Mouse (Mus musculus): ENCODE measurements at regions not wholly inside any gene's neighbourhood (a gene's known extent, or its start where the extent isn't known, plus 50 kb on each side); places are given as distances from the start of the nearest gene placed in this dataset.
"Not testable (repeated sequence)": the region's sequence is repeated elsewhere in the genome, so short reads cannot be mapped to it uniquely, and the experiment has no call there.

- not testable (repeated sequence) for H3K4me2 ChIP-seq (ENCODE audit: low read depth, low read length); H3K27me3 ChIP-seq (ENCODE audit: control insufficient read depth, insufficient read depth, low read depth, low read length); H3K9ac ChIP-seq (ENCODE audit: low read depth, low read length); H3K27ac ChIP-seq (ENCODE audit: low read length); H3K4me1 ChIP-seq (ENCODE audit: control insufficient read depth, low read depth, low read length); H3K36me3 ChIP-seq (ENCODE audit: control insufficient read depth, insufficient read depth); ATAC-seq (ENCODE audit: low read depth); H3K9me3 ChIP-seq (replicated peaks; ENCODE audit: control insufficient read depth, low read length); H3K4me3 ChIP-seq (ENCODE audit: low read depth, low read length)
- WGBS (ENCODE audit: insufficient replicate concordance) = no CpG with 5 or more reads among the region's 9 CpGs
Observed at GRCm38 (mm10) chr14:53318512-53319309, 823.2 kb upstream of the Olfr1507 start.

GRCm38 (mm10) chr14:53312490-53312889 is 816.9 kb upstream of the Olfr1507 start:
- WGBS (ENCODE audit: insufficient replicate concordance) = 12% methylated on average over 1 of the region's 1 CpGs
- not testable (repeated sequence) for H3K27me3 ChIP-seq (ENCODE audit: control insufficient read depth, insufficient read depth, low read depth, low read length); H3K4me2 ChIP-seq (ENCODE audit: low read depth, low read length); H3K9me3 ChIP-seq (replicated peaks; ENCODE audit: control insufficient read depth, low read length); ATAC-seq (ENCODE audit: low read depth); H3K36me3 ChIP-seq (ENCODE audit: control insufficient read depth, insufficient read depth); H3K27ac ChIP-seq (ENCODE audit: low read length); H3K4me1 ChIP-seq (ENCODE audit: control insufficient read depth, low read depth, low read length); H3K9ac ChIP-seq (ENCODE audit: low read depth, low read length); H3K4me3 ChIP-seq (ENCODE audit: low read depth, low read length)

- H3K4me2 ChIP-seq (ENCODE audit: low read depth, low read length); H3K27ac ChIP-seq (ENCODE audit: low read length); H3K27me3 ChIP-seq (ENCODE audit: control insufficient read depth, insufficient read depth, low read depth, low read length); H3K4me3 ChIP-seq (ENCODE audit: low read depth, low read length); ATAC-seq (ENCODE audit: low read depth); H3K9ac ChIP-seq (ENCODE audit: low read depth, low read length); H3K4me1 ChIP-seq (ENCODE audit: control insufficient read depth, low read depth, low read length); H3K36me3 ChIP-seq (ENCODE audit: control insufficient read depth, insufficient read depth); H3K9me3 ChIP-seq (replicated peaks; ENCODE audit: control insufficient read depth, low read length): not testable (repeated sequence)
- no CpG with 5 or more reads among the region's 3 CpGs for WGBS (ENCODE audit: insufficient replicate concordance)
Observed at GRCm38 (mm10) chr14:53303179-53303578, 807.6 kb upstream of the Olfr1507 start.

GRCm38 (mm10) chr14:53302491-53302829 is 806.9 kb upstream of the Olfr1507 start:
- not testable (repeated sequence) for ATAC-seq (ENCODE audit: low read depth); H3K27me3 ChIP-seq (ENCODE audit: control insufficient read depth, insufficient read depth, low read depth, low read length); H3K9ac ChIP-seq (ENCODE audit: low read depth, low read length); H3K27ac ChIP-seq (ENCODE audit: low read length); H3K4me2 ChIP-seq (ENCODE audit: low read depth, low read length); H3K4me3 ChIP-seq (ENCODE audit: low read depth, low read length); H3K9me3 ChIP-seq (replicated peaks; ENCODE audit: control insufficient read depth, low read length); H3K36me3 ChIP-seq (ENCODE audit: control insufficient read depth, insufficient read depth); H3K4me1 ChIP-seq (ENCODE audit: control insufficient read depth, low read depth, low read length)
- WGBS (ENCODE audit: insufficient replicate concordance) = no CpG with 5 or more reads among the region's 3 CpGs

- H3K4me3 ChIP-seq (ENCODE audit: low read depth, low read length); H3K36me3 ChIP-seq (ENCODE audit: control insufficient read depth, insufficient read depth); H3K27ac ChIP-seq (ENCODE audit: low read length); H3K4me1 ChIP-seq (ENCODE audit: control insufficient read depth, low read depth, low read length); H3K9me3 ChIP-seq (replicated peaks; ENCODE audit: control insufficient read depth, low read length); H3K27me3 ChIP-seq (ENCODE audit: control insufficient read depth, insufficient read depth, low read depth, low read length); H3K9ac ChIP-seq (ENCODE audit: low read depth, low read length); H3K4me2 ChIP-seq (ENCODE audit: low read depth, low read length); ATAC-seq (ENCODE audit: low read depth): not testable (repeated sequence)
- WGBS (ENCODE audit: insufficient replicate concordance) = no CpG with 5 or more reads among the region's 11 CpGs
Observed at GRCm38 (mm10) chr14:53301722-53302490, 806.4 kb upstream of the Olfr1507 start.

GRCm38 (mm10) chr14:53301110-53301509 is 805.6 kb upstream of the Olfr1507 start:
- not testable (repeated sequence) for H3K36me3 ChIP-seq (ENCODE audit: control insufficient read depth, insufficient read depth); ATAC-seq (ENCODE audit: low read depth); H3K4me3 ChIP-seq (ENCODE audit: low read depth, low read length); H3K4me2 ChIP-seq (ENCODE audit: low read depth, low read length); H3K4me1 ChIP-seq (ENCODE audit: control insufficient read depth, low read depth, low read length); H3K27ac ChIP-seq (ENCODE audit: low read length); H3K9me3 ChIP-seq (replicated peaks; ENCODE audit: control insufficient read depth, low read length); H3K9ac ChIP-seq (ENCODE audit: low read depth, low read length); H3K27me3 ChIP-seq (ENCODE audit: control insufficient read depth, insufficient read depth, low read depth, low read length)
- WGBS (ENCODE audit: insufficient replicate concordance) = 29% methylated on average over 1 of the region's 1 CpGs

- H3K36me3 ChIP-seq (ENCODE audit: control insufficient read depth, insufficient read depth); ATAC-seq (ENCODE audit: low read depth): not testable (repeated sequence)
- no CpG with 5 or more reads among the region's 5 CpGs for WGBS (ENCODE audit: insufficient replicate concordance)
Observed at GRCm38 (mm10) chr14:53299735-53300134, 804.2 kb upstream of the Olfr1507 start.

GRCm38 (mm10) chr14:53283350-53284141 is 788.0 kb upstream of the Olfr1507 start:
- H3K9me3 ChIP-seq (replicated peaks; ENCODE audit: control insufficient read depth, low read length) = not testable (repeated sequence)
- no CpG with 5 or more reads among the region's 12 CpGs for WGBS (ENCODE audit: insufficient replicate concordance)

More at GRCm38 (mm10) chr14:53299735-53300134, 804.2 kb upstream of the Olfr1507 start:
- H3K27ac ChIP-seq (ENCODE audit: low read length); H3K27me3 ChIP-seq (ENCODE audit: control insufficient read depth, insufficient read depth, low read depth, low read length); H3K4me3 ChIP-seq (ENCODE audit: low read depth, low read length); H3K4me1 ChIP-seq (ENCODE audit: control insufficient read depth, low read depth, low read length); H3K9ac ChIP-seq (ENCODE audit: low read depth, low read length); H3K9me3 ChIP-seq (replicated peaks; ENCODE audit: control insufficient read depth, low read length); H3K4me2 ChIP-seq (ENCODE audit: low read depth, low read length): not testable (repeated sequence)

GRCm38 (mm10) chr14:53273218-53273617 is 777.7 kb upstream of the Olfr1507 start:
- not testable (repeated sequence) for ATAC-seq (ENCODE audit: low read depth); H3K9ac ChIP-seq (ENCODE audit: low read depth, low read length); H3K27ac ChIP-seq (ENCODE audit: low read length); H3K4me3 ChIP-seq (ENCODE audit: low read depth, low read length); H3K9me3 ChIP-seq (replicated peaks; ENCODE audit: control insufficient read depth, low read length); H3K4me1 ChIP-seq (ENCODE audit: control insufficient read depth, low read depth, low read length); H3K36me3 ChIP-seq (ENCODE audit: control insufficient read depth, insufficient read depth); H3K4me2 ChIP-seq (ENCODE audit: low read depth, low read length); H3K27me3 ChIP-seq (ENCODE audit: control insufficient read depth, insufficient read depth, low read depth, low read length)
- 77% methylated on average over 3 of the region's 4 CpGs for WGBS (ENCODE audit: insufficient replicate concordance)

More at GRCm38 (mm10) chr14:53283350-53284141, 788.0 kb upstream of the Olfr1507 start:
- not testable (repeated sequence) for H3K4me1 ChIP-seq (ENCODE audit: control insufficient read depth, low read depth, low read length); H3K27ac ChIP-seq (ENCODE audit: low read length); H3K27me3 ChIP-seq (ENCODE audit: control insufficient read depth, insufficient read depth, low read depth, low read length); H3K9ac ChIP-seq (ENCODE audit: low read depth, low read length); H3K4me2 ChIP-seq (ENCODE audit: low read depth, low read length); ATAC-seq (ENCODE audit: low read depth); H3K4me3 ChIP-seq (ENCODE audit: low read depth, low read length); H3K36me3 ChIP-seq (ENCODE audit: control insufficient read depth, insufficient read depth)
